Mouse (Mus musculus): ENCODE data around the gene Sprtn. TPM values are rescaled to one million over a fixed set of nuclear protein-coding genes. Genes with fewer than 3 reads are reported as not detected.

Gene Sprtn
- polyA plus RNA-seq, 1 experiment from 2014 or later: 8.3 TPM

DNA sequence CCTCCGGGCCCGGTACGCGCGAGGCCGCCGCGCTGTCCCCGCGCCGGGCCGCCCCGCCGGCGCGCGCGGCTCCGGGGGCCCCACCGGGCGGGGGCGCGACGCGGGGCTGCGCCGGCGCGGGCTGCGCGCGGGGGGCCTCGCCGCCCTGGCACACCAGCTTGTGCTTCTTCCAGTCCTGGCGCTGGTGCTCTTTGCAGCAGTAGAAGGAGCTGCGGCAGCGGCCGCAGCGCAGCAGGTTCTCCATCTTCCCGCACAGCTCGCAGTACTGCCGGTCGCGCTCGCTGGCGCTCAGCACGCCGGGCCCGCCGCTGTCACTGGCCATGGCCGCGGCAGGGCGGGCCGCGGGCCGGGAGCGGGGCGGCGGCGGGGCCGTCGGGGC lies 51.0 kb downstream of the Sprtn start:
- Histone ChIP-seq H3K27me3 (ENCODE audit: control insufficient read depth, insufficient read depth, low read length) (no peaks in the 10 kb centered on the region), H3K9me3 (replicated peaks; ENCODE audit: control insufficient read depth, low read length) (no peaks in the 10 kb centered on the region), H3K4me1 (ENCODE audit: control insufficient read depth, insufficient read depth, low read length) (peaks cover 40% of the 10 kb centered on the region), H3K36me3 (ENCODE audit: control insufficient read depth, insufficient read depth) (no peaks in the 10 kb centered on the region), H3K4me3 (ENCODE audit: low read length) (peak overlapping the region; percentile 66), H3K9ac (ENCODE audit: low read length) (peak overlapping the region; percentile 85), H3K27ac (ENCODE audit: low read length) (peak overlapping the region; percentile 98), H3K4me2 (ENCODE audit: low read depth, low read length) (peak overlapping the region; percentile 75)
- ATAC-seq (replicated peaks; ENCODE audit: extremely low read depth, insufficient read depth, low FRiP score): peak; percentile 11; the same call in 1 of the 2 replicates
- WGBS: 0% methylated on average over 44 of the region's 62 CpGs

DNA sequence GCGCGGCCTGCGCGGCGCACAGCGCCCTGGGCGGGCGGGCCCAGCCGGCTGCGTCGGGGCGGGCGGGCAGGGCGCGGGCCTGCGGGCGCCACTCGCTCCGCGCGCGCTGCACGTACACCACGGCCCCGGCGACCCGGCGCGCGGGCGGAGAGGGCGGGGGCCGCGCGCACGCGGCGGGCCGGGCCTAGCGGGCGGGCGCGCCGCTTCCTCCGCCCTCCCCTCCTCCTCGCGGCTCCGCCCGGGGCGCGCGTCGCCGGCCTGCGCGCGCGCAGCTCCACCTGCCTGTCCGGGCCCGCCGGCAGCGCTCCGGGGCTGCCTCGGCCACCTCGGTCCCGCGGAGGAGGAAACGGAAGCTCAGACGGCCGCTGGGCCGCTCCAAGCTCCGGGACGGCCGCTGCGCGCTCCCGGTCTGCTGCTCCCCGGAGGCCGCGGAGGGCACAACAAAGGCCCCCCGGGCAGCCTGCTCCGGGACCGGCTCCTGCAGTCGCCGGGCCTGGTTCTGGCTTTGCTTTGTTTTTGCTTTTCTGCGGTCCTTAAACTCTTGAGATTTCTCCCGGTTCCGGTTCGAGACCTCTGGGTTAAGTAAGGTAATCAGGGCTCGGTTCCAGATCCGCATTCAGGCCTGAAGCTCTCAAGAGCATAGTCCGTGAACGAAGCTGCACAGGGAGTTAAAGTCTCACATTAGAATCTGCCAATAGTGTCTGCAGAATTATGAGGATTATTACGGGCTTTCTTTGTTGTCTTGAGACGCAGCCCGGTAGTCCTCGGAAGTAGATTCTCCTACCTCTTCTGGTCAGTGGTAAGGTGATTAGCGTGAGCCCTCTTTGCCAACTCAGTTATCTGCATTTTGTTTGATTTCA lies 51.8 kb downstream of the Sprtn start, which contains the start of gene Egln1:
TSS of gene Egln1 (minus strand) at position 116 of the 860 bp plus-strand sequence.
- H3K36me3 ChIP-seq (ENCODE audit: control insufficient read depth, insufficient read depth): no peaks in the 10 kb centered on the region
- no peaks in the 10 kb centered on the region for H3K9me3 ChIP-seq (replicated peaks; ENCODE audit: control insufficient read depth, low read length)
- H3K4me2 ChIP-seq (ENCODE audit: low read depth, low read length): peak within 1 kb of the TSS; percentile 75
- H3K27ac ChIP-seq (ENCODE audit: low read length): peak within 1 kb of the TSS; percentile 98
- ATAC-seq (replicated peaks; ENCODE audit: extremely low read depth, insufficient read depth, low FRiP score): peak; percentile 87
- H3K4me1 ChIP-seq (ENCODE audit: control insufficient read depth, insufficient read depth, low read length): peaks cover 37% of the 10 kb centered on the region
- peak within 1 kb of the TSS; percentile 95 for H3K9ac ChIP-seq (ENCODE audit: low read length)
- no peaks in the 10 kb centered on the region for H3K27me3 ChIP-seq (ENCODE audit: control insufficient read depth, insufficient read depth, low read length)
- H3K4me3 ChIP-seq (ENCODE audit: low read length): peak within 1 kb of the TSS; percentile 66
- under 1% methylated on average over 55 of the region's 98 CpGs for WGBS

DNA sequence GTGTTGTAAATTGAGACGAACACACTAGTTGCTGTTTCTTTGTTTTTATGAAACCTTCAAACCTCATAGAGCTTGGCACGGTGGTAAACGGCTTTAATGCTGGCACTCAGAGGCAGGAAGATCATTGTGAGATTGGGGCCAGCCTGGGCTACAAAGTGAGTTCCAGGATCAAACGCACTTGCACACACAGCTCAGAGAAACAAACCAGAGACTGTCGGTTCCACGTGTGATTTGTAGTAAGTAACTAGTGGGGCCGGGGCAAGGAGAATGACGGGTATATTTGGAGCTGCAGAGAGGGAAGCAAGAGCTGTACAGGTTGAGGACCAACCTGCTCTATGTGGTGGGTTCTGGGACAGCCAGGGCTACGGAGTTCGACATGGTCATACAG lies 52.4 kb downstream of the Sprtn start:
- peak overlapping the region; percentile 95 for H3K9ac ChIP-seq (ENCODE audit: low read length)
- H3K4me1 ChIP-seq (ENCODE audit: control insufficient read depth, insufficient read depth, low read length): peaks cover 32% of the 10 kb centered on the region
- no peaks in the 10 kb centered on the region for H3K36me3 ChIP-seq (ENCODE audit: control insufficient read depth, insufficient read depth)
- H3K4me2 ChIP-seq (ENCODE audit: low read depth, low read length): peak overlapping the region; percentile 73
- ATAC-seq (replicated peaks; ENCODE audit: extremely low read depth, insufficient read depth, low FRiP score): no peak
- H3K27ac ChIP-seq (ENCODE audit: low read length): peak overlapping the region; percentile 96
- WGBS: 20% methylated on average over 10 of the region's 10 CpGs
- no peaks in the 10 kb centered on the region for H3K9me3 ChIP-seq (replicated peaks; ENCODE audit: control insufficient read depth, low read length)
- H3K4me3 ChIP-seq (ENCODE audit: low read length): peak overlapping the region; percentile 66
- no peaks in the 10 kb centered on the region for H3K27me3 ChIP-seq (ENCODE audit: control insufficient read depth, insufficient read depth, low read length)

DNA sequence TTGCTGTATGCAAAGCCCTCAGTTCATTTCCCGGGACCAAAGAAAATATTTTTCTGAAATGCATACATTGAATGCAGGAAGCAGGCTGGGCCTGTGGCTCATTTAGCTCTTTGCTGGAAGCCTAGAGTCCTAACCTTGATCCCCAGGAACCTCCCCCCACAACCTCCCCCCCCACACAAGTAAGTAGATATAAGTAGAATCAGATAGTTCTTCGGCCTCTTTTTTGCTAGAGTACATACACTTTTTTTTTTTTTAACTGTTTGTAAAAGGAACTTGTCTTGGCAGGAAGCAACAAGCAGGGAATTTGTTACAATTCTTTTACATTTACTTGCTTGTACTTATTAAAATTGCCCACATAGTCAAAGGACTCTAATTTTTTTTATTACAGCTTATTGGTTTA lies 53.2 kb downstream of the Sprtn start:
- 56% methylated on average over 2 of the region's 2 CpGs for WGBS
- ATAC-seq (replicated peaks; ENCODE audit: extremely low read depth, insufficient read depth, low FRiP score): no peak
- Histone ChIP-seq H3K4me3 (ENCODE audit: low read length) (peak overlapping the region; percentile 66), H3K4me1 (ENCODE audit: control insufficient read depth, insufficient read depth, low read length) (peaks cover 24% of the 10 kb centered on the region), H3K27me3 (ENCODE audit: control insufficient read depth, insufficient read depth, low read length) (no peaks in the 10 kb centered on the region), H3K36me3 (ENCODE audit: control insufficient read depth, insufficient read depth) (no peaks in the 10 kb centered on the region), H3K4me2 (ENCODE audit: low read depth, low read length) (peak overlapping the region; percentile 73), H3K9ac (ENCODE audit: low read length) (peak overlapping the region; percentile 95), H3K9me3 (replicated peaks; ENCODE audit: control insufficient read depth, low read length) (no peaks in the 10 kb centered on the region), H3K27ac (ENCODE audit: low read length) (peak overlapping the region; percentile 14; the same call in 1 of the 2 replicates)

DNA sequence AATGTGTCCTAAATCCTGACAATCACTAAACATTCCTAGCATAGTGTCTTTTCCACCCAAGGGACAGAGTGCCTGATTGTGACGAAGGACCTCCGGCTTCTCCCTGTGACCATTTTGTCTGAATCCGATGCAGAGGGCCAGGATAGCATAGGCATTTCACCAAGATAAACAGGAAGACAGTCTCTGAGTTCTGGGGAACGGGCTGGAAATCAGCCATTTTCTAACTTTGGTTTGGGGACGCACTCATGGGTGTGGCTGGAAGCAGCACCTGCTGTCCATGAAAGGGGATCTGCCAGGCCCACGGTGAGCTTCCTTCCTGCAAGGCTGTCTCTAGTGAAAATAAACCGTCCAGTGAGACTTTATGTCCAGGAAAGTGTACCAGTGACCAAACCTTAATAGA lies 55.5 kb downstream of the Sprtn start:
- Histone ChIP-seq H3K4me3 (ENCODE audit: low read length) (no peak overlapping the region), H3K9me3 (replicated peaks; ENCODE audit: control insufficient read depth, low read length) (no peaks in the 10 kb centered on the region), H3K27ac (ENCODE audit: low read length) (peak overlapping the region; percentile 24; the same call in 1 of the 2 replicates), H3K36me3 (ENCODE audit: control insufficient read depth, insufficient read depth) (no peaks in the 10 kb centered on the region), H3K9ac (ENCODE audit: low read length) (no peak overlapping the region), H3K4me1 (ENCODE audit: control insufficient read depth, insufficient read depth, low read length) (peaks cover 19% of the 10 kb centered on the region), H3K27me3 (ENCODE audit: control insufficient read depth, insufficient read depth, low read length) (no peaks in the 10 kb centered on the region), H3K4me2 (ENCODE audit: low read depth, low read length) (no peak overlapping the region)
- 59% methylated on average over 7 of the region's 7 CpGs for WGBS
- ATAC-seq (replicated peaks; ENCODE audit: extremely low read depth, insufficient read depth, low FRiP score): no peak

DNA sequence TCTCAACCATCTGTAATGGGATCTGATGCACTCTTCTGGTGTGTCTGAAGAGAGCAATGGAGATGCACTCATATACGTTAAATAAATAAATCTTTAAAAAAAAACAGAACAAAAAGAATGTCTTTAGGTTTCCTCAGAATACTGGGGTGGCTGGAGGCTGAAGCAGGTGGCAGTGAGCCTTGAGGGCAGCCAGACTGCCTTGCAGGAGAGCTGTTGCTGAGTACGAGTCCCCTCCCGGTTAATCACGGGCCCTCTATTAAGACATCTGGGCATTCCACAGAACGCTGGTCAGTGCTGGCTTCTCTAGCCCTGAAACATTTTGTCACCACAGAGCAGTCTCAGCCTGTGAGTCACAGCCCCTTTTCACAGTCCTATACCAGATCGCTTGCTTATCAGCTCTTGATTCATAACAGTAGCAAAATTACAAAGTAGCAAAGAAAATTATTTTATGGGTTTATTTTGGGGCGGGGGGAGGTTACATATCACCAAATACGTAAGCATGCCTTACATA lies 56.9 kb downstream of the Sprtn start:
- H3K4me2 ChIP-seq (ENCODE audit: low read depth, low read length): no peak overlapping the region
- WGBS: 52% methylated on average over 8 of the region's 8 CpGs
- no peaks in the 10 kb centered on the region for H3K36me3 ChIP-seq (ENCODE audit: control insufficient read depth, insufficient read depth)
- ATAC-seq (replicated peaks; ENCODE audit: extremely low read depth, insufficient read depth, low FRiP score): no peak
- peaks cover 24% of the 10 kb centered on the region for H3K4me1 ChIP-seq (ENCODE audit: control insufficient read depth, insufficient read depth, low read length)
- H3K4me3 ChIP-seq (ENCODE audit: low read length): no peak overlapping the region
- H3K9ac ChIP-seq (ENCODE audit: low read length): no peak overlapping the region
- H3K9me3 ChIP-seq (replicated peaks; ENCODE audit: control insufficient read depth, low read length): no peaks in the 10 kb centered on the region
- no peak overlapping the region for H3K27ac ChIP-seq (ENCODE audit: low read length)
- no peaks in the 10 kb centered on the region for H3K27me3 ChIP-seq (ENCODE audit: control insufficient read depth, insufficient read depth, low read length)

Other genes starting within 250 kb of the Sprtn start
- 39.3 and 47.7 TPM in 2 replicates for gene 2310022B05Rik, start 234.5 kb upstream of the Sprtn start, polyA plus RNA-seq (2015; fragmentation: Nextera tagmentation; extraction: Ambion mirVana)
- gene Ttc13, start 175.9 kb upstream of the Sprtn start, polyA plus RNA-seq (2015; fragmentation: Nextera tagmentation; extraction: Ambion mirVana): 27.5 and 28.2 TPM in 2 replicates
- 15.8 and 16.0 TPM in 2 replicates for gene Arv1, start 175.7 kb upstream of the Sprtn start, polyA plus RNA-seq (2015; fragmentation: Nextera tagmentation; extraction: Ambion mirVana)
- gene Fam89a, start 146.1 kb upstream of the Sprtn start, polyA plus RNA-seq (2015; fragmentation: Nextera tagmentation; extraction: Ambion mirVana): 1.6 and 1.9 TPM in 2 replicates
- gene Trim67, start 104.8 kb upstream of the Sprtn start, polyA plus RNA-seq (2015; fragmentation: Nextera tagmentation; extraction: Ambion mirVana): 0.14 and 0.17 TPM in 2 replicates
- gene Gnpat, start 34.9 kb upstream of the Sprtn start, polyA plus RNA-seq (2015; fragmentation: Nextera tagmentation; extraction: Ambion mirVana): 120 and 129 TPM in 2 replicates
- gene 2810004N23Rik, start 34.8 kb upstream of the Sprtn start, polyA plus RNA-seq (2015; fragmentation: Nextera tagmentation; extraction: Ambion mirVana): 51.4 and 52.2 TPM in 2 replicates
- 6.9 and 7.3 TPM in 2 replicates for gene Exoc8, start 181 bp upstream of the Sprtn start, polyA plus RNA-seq (2015; fragmentation: Nextera tagmentation; extraction: Ambion mirVana)
- 17.8 and 19.5 TPM in 2 replicates for gene Egln1, start 51.4 kb downstream of the Sprtn start, polyA plus RNA-seq (2015; fragmentation: Nextera tagmentation; extraction: Ambion mirVana)
- gene Tsnax, start 115.1 kb downstream of the Sprtn start, polyA plus RNA-seq (2015; fragmentation: Nextera tagmentation; extraction: Ambion mirVana): 91.8 and 98.2 TPM in 2 replicates
- 2.3 TPM in 2 replicates for gene Disc1, start 156.3 kb downstream of the Sprtn start, polyA plus RNA-seq (2015; fragmentation: Nextera tagmentation; extraction: Ambion mirVana)

Measured in heart, embryonic 16.5 days (tissue).